Mouse (Mus musculus) G1E (cell line): ENCODE data around the gene H2-M10.3.

Experiments
- CTCF ChIP-seq: IDR thresholded peaks from 2 replicates; pipeline ENCODE4 v1.5.1; 2012; ENCODE audit warnings: low read depth, low read length, inconsistent platforms, mixed read lengths
- TAL1 ChIP-seq: conservative IDR thresholded peaks from 2 replicates; pipeline ENCODE4 v1.6.1; 2012; ENCODE audit warnings: low read depth, low read length, inconsistent platforms, mixed read lengths

- TF ChIP-seq CTCF (no peak), TAL1 (no peak)
Observed at GRCm38 (mm10) chr17:36414361-36414760, 46.1 kb upstream of the H2-M10.3 start.
